In genomic region chr14:14714130-14714529, GRCm38 (mm10) we compare ENCODE assay signal across 8 mouse cellular contexts. TPM values are rescaled to one million over a fixed set of nuclear protein-coding genes. Genes with fewer than 3 reads are reported as not detected.
DNase-seq lines count a peak whose midpoint lies in the region; ATAC-seq and TF ChIP-seq lines count a peak whose summit lies in the region.

No protein-coding gene starts in this region.

- intact Hi-C loops in left cerebral cortex, postnatal 10 days (cut with DNase I), result no loop called here
- intact Hi-C loops in left cerebral cortex, postnatal 36 days (cut with DNase I), result no loop called here

- no peak for DNase-seq in forebrain, embryonic 10.5 days (ENCODE audit: extremely low spot score, low spot score)
- peak; percentile 11 to 31 for DNase-seq in left cerebral cortex, postnatal 10 days (ENCODE audit: extremely low spot score in 1 of 2, low spot score in 2 of 2)
- no peak for DNase-seq in left cerebral cortex, postnatal 36 days (ENCODE audit: low spot score in 2 of 2)
- DNase-seq in right cerebral cortex, postnatal 14 days, result peak; percentile 38
- DNase-seq in Muller cell, postnatal 12 days (ENCODE audit: inconsistent ontology term), result no peak
- DNase-seq in adrenal gland, adult 8-10 months, result no peak

- no peaks in the 10 kb centered on the region; the same call in 1 of the 2 replicates for H3K4me1 ChIP-seq in forebrain, embryonic 15.5 days
- H3K4me1 ChIP-seq in forebrain, embryonic 10.5 days, result no peaks in the 10 kb centered on the region
- H3K4me1 ChIP-seq in cortical plate, adult 2 months (ENCODE audit: control insufficient read depth, insufficient read depth, low read length), result no peaks in the 10 kb centered on the region

- no peaks in the 10 kb centered on the region for H3K27me3 ChIP-seq in forebrain, embryonic 15.5 days
- H3K27me3 ChIP-seq in forebrain, embryonic 10.5 days (ENCODE audit: poor library complexity, severe bottlenecking), result no peaks in the 10 kb centered on the region

- H3K9ac ChIP-seq in forebrain, embryonic 15.5 days (replicated peaks), result no peak overlapping the region

- peaks cover 8% of the 10 kb centered on the region for H3K36me3 ChIP-seq in forebrain, embryonic 15.5 days
- peaks cover 50% of the 10 kb centered on the region for H3K36me3 ChIP-seq in forebrain, embryonic 10.5 days (replicated peaks)

- no peaks in the 10 kb centered on the region for H3K9me3 ChIP-seq in forebrain, embryonic 15.5 days
- H3K9me3 ChIP-seq in forebrain, embryonic 10.5 days, result no peaks in the 10 kb centered on the region

- ATAC-seq in forebrain, embryonic 15.5 days (replicated peaks), result peak; percentile 82; the same call in 1 of the 2 replicates

- no peak overlapping the region for H3K4me3 ChIP-seq in forebrain, embryonic 15.5 days
- no peak overlapping the region for H3K4me3 ChIP-seq in forebrain, embryonic 10.5 days
- H3K4me3 ChIP-seq in cortical plate, adult 2 months (ENCODE audit: insufficient read depth, low read length), result no peak overlapping the region

- TF ChIP-seq POLR2A in cortical plate, adult 2 months (IDR thresholded peaks at IDR 0.05; ENCODE audit: extremely low read depth, insufficient read depth, low read length), result no peak

- no peak overlapping the region for H3K27ac ChIP-seq in forebrain, embryonic 15.5 days (replicated peaks)
- no peak overlapping the region for H3K27ac ChIP-seq in forebrain, embryonic 10.5 days
- H3K27ac ChIP-seq in cortical plate, adult 2 months (ENCODE audit: insufficient read depth, low read length), result no peak overlapping the region

- H3K4me2 ChIP-seq in forebrain, embryonic 15.5 days (replicated peaks), result no peak overlapping the region

- TF ChIP-seq CTCF in cortical plate, adult 2 months (IDR thresholded peaks at IDR 0.05; ENCODE audit: extremely low read depth, insufficient read depth, low read length), result peak; percentile 25; the same call in 1 of the 2 replicates

RNA-seq across cellular contexts. Expression of gene Slc4a7, which starts 12.1 kb away (rescaled TPM):
- polyA plus RNA-seq in forebrain, embryonic 15.5 days (2015; fragmentation: Nextera tagmentation; extraction: Ambion mirVana), result 38.4 and 38.5 TPM in 2 replicates
- 34.5 and 36.5 TPM in 2 replicates for polyA plus RNA-seq in forebrain, embryonic 10.5 days (2016; fragmentation: Nextera tagmentation; extraction: Ambion mirVana)
- total RNA-seq in left cerebral cortex, postnatal 10 days (2021), result 10 to 100 TPM; 33.7 to 34.6 TPM
- total RNA-seq in left cerebral cortex, postnatal 36 days (2021), result 10 to 100 TPM; 16.8 to 23.8 TPM
- polyA plus RNA-seq in cortical plate, adult 2 months (2012; rRNA removed), result 9.6 and 10.2 TPM in 2 replicates
- total RNA-seq in adrenal gland, adult 8-10 months (2022), result 10 to 100 TPM; 23.2 to 29.7 (median 26.8) TPM

Comparison
In these comparisons a context has a peak if more than half of its experiments do, and no peak if none do; other contexts are left out.
1. DNase-seq: peak in left cerebral cortex, postnatal 10 days (2 of 2) and right cerebral cortex, postnatal 14 days (single experiment); none in forebrain, embryonic 10.5 days (single experiment), left cerebral cortex, postnatal 36 days (0 of 2), Muller cell, postnatal 12 days (single experiment) and adrenal gland, adult 8-10 months (single experiment).